Mouse (Mus musculus) lung, postnatal 10 days (tissue): ENCODE results near the gene Olfr1036.
"Not testable (repeated sequence)": the region's sequence is repeated elsewhere in the genome, so short reads cannot be mapped to it uniquely, and the experiment has no call there.

Source experiments
- DNase-seq: peaks from one replicate; pipeline ENCODE4 v3.0.0; 2021

Gene Olfr1036

DNA sequence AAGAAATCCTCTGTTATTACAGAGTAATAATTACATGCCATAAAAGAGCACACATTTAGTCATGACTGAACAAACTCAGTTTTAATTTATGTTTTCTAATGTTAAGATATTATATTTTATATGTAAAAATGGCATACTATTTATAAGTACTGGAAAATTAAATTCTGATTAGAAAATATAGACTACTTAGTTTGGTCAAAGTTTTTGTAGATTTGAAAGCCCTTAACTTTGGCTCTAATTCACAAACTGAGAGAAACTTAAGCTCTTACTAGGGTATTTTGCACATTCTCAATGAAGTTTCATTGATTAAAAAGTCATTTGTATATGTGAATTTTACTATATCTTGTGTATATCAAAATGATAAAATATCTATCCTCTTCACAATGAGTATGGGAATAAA lies at the start of gene Olfr1036:
Gene Olfr1036 (plus strand): TSS at position 301 of the 400 bp plus-strand sequence.
- not testable (repeated sequence) for DNase-seq

GRCm38 (mm10) chr2:86045561-86045960 lies 28.2 kb upstream of the Olfr1036 start, which contains the start of gene Olfr1034:
Gene Olfr1034, plus strand, starts transcription at chr2:86045861.
- DNase-seq = no peak

DNA sequence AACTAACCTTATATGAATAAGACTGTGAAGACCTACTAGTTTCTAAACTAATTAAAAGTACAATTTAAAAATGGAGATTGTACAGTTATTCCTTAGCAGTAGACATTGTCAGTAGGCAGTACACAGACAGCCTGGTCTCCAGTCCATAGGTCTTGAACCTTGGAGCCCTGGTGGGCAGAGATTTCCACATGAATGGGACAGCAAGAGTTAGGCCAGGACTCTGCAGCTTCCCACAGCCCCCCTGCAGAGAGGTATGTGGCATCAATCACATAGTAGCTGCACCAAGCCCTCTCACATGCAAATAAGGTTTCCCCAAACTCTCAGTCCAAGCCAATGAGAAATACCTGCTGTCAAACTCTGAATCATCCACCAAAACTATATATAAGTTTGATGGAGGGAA lies 23.0 kb upstream of the Olfr1036 start:
- not testable (repeated sequence) for DNase-seq

- not testable (repeated sequence) for DNase-seq
Observed at GRCm38 (mm10) chr2:86063766-86064165, 10.0 kb upstream of the Olfr1036 start.

DNA sequence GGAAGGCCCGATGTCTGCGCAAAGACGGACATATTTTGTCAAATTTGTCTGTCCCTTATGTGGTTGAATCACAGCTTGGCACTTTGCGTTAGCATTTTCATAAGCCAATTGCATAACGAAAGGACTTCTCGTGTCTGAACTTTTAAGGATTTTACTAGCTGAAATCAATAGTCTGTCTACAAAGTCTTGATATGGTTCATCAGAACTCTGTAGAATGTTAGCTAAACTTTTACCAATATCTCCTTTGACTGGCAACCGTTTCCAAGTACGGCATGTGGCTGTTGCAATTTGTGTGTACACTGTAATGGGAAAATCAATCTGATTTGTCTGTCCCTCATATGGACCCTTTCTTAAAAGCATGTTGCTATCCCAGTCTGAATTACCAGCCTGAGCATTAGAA lies 3.6 kb upstream of the Olfr1036 start:
- DNase-seq = no peak

- not testable (repeated sequence) for DNase-seq
Observed at GRCm38 (mm10) chr2:86080478-86080877, 6.7 kb downstream of the Olfr1036 start.

DNA sequence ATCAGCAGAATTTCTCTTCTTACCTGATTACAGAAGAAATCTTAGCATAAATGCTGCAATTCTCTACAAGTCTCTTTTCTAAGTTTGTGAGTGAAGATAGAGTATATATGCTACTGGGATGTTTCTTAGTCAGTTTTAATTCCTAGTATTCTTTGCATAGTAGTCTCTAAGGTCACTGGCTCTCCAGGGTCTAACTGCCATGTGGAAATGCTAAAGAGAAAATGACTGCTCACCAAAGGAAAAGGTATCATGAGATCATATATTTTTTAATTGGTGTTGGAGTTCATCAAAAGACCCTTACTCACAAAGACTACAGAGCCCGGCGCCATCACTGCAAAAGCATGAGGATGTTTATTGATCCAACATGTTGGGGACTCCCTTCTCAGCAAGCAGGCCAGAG lies 13.5 kb downstream of the Olfr1036 start, which contains the start of gene Olfr1037:
Gene Olfr1037 (minus strand): TSS at position 101 of the 400 bp plus-strand sequence.
- DNase-seq = no peak
